Mouse (Mus musculus): Measurements from ENCODE around the gene Cox15. TPM values are rescaled to one million over a fixed set of nuclear protein-coding genes. Genes with fewer than 3 reads are reported as not detected.

Gene Cox15
- polyA plus RNA-seq, 2 experiments, result 3.2 to 8.0 TPM

DNA sequence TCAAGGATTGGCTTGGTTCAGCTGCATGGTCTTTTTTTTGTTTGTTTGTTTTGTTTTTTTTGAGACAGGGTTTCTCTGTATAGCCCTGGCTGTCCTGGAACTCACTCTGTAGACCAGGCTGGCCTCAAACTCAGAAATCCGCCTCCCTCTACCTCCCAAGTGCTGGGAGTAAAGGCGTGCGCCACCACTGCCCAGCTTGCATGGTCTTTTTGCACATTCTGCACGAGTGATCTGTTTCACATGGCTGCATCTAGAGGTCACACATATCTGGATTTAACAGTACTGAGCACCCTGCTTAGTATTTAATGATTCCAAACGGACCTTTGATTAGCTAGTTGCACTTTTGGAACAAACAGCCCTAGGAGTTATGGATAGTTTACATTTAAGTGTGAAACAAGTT lies 40.8 kb downstream of the Cox15 start:
- Histone ChIP-seq H3K36me3 (replicated peaks; ENCODE audit: control insufficient read depth, insufficient read depth, low read depth) (no peaks in the 10 kb centered on the region), H3K27me3 (ENCODE audit: control insufficient read depth, insufficient read depth, low read length) (no peaks in the 10 kb centered on the region), H3K9ac (replicated peaks) (no peak overlapping the region), H3K4me1 (replicated peaks; ENCODE audit: control insufficient read depth in 2 of 2, insufficient read depth in 2 of 2, low read length in 1 of 2) (peaks cover 4 to 8% of the 10 kb centered on the region in 2 experiments; a peak in 3 of 4 replicates), H3K4me2 (ENCODE audit: low read depth) (no peak overlapping the region), H3K4me3 (ENCODE audit: insufficient read depth in 1 of 2, low read depth in 2 of 2, low read length in 2 of 2) (no peak overlapping the region), H3K27ac (no peak overlapping the region), H3K9me3 (ENCODE audit: control insufficient read depth, low read length) (no peaks in the 10 kb centered on the region)
- 59% methylated on average over 5 of the region's 5 CpGs for WGBS (ENCODE audit: insufficient replicate concordance)
- ATAC-seq (ENCODE audit: insufficient read depth), result no peak
- DNase-seq (ENCODE audit: low read depth in 3 of 3, low spot score in 3 of 3), result no peak
- TF ChIP-seq CTCF (IDR thresholded peaks at IDR 0.05; ENCODE audit: low read depth) (no peak), EP300 (IDR thresholded peaks at IDR 0.05; ENCODE audit: low read depth) (no peak)

GRCm38 (mm10) chr19:43711159-43711916 lies 41.5 kb downstream of the Cox15 start:
- no peaks in the 10 kb centered on the region for H3K27me3 ChIP-seq (ENCODE audit: control insufficient read depth, insufficient read depth, low read length)
- H3K27ac ChIP-seq, result peak overlapping the region; percentile 17; the same call in 1 of the 2 replicates
- H3K4me3 ChIP-seq (ENCODE audit: insufficient read depth in 1 of 2, low read depth in 2 of 2, low read length in 2 of 2), result no peak overlapping the region
- TF ChIP-seq CTCF (IDR thresholded peaks at IDR 0.05; ENCODE audit: low read depth) (no peak), EP300 (IDR thresholded peaks at IDR 0.05; ENCODE audit: low read depth) (no peak)
- peak overlapping the region; percentile 44 for H3K4me2 ChIP-seq (ENCODE audit: low read depth)
- DNase-seq (ENCODE audit: low read depth in 3 of 3, low spot score in 3 of 3) (peak in 1 of 3 experiments; percentile 12), ATAC-seq (ENCODE audit: insufficient read depth) (peak; percentile 43; the same call in 1 of the 2 replicates)
- 21% methylated on average over 22 of the region's 22 CpGs for WGBS (ENCODE audit: insufficient replicate concordance)
- H3K36me3 ChIP-seq (replicated peaks; ENCODE audit: control insufficient read depth, insufficient read depth, low read depth), result no peaks in the 10 kb centered on the region
- H3K4me1 ChIP-seq (replicated peaks; ENCODE audit: control insufficient read depth in 2 of 2, insufficient read depth in 2 of 2, low read length in 1 of 2), result peaks cover 4 to 8% of the 10 kb centered on the region in 2 experiments; a peak in 3 of 4 replicates
- H3K9me3 ChIP-seq (ENCODE audit: control insufficient read depth, low read length), result no peaks in the 10 kb centered on the region
- no peak overlapping the region for H3K9ac ChIP-seq (replicated peaks)

DNA sequence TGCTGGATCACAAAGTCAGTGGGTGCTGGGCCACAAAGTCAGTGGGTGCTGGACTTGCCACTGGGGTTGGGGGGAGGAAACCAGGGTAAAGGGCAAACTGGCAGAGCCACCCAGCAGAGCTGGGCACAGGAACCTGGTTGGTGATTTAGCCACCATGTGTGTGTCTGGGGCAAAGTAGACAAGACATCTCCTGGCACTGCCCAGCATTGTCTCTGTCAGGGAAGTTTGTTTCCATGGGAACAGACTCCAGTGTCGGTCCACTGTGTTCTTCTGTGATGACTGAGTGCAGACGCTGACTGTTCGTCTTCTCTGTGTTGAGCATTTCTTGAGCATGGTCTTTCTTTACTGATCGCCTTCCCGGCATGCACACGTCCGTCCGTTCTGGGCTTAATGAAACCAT lies 43.5 kb downstream of the Cox15 start:
- 80% methylated on average over 8 of the region's 8 CpGs for WGBS (ENCODE audit: insufficient replicate concordance)
- H3K27me3 ChIP-seq (ENCODE audit: control insufficient read depth, insufficient read depth, low read length), result no peaks in the 10 kb centered on the region
- no peak overlapping the region for H3K9ac ChIP-seq (replicated peaks)
- TF ChIP-seq CTCF (IDR thresholded peaks at IDR 0.05; ENCODE audit: low read depth), result no peak
- TF ChIP-seq EP300 (IDR thresholded peaks at IDR 0.05; ENCODE audit: low read depth), result no peak
- H3K4me1 ChIP-seq (replicated peaks; ENCODE audit: control insufficient read depth in 2 of 2, insufficient read depth in 2 of 2, low read length in 1 of 2), result peaks cover 4 to 8% of the 10 kb centered on the region in 2 experiments; a peak in 3 of 4 replicates
- no peak overlapping the region for H3K4me3 ChIP-seq (ENCODE audit: insufficient read depth in 1 of 2, low read depth in 2 of 2, low read length in 2 of 2)
- no peak overlapping the region for H3K27ac ChIP-seq
- no peaks in the 10 kb centered on the region for H3K36me3 ChIP-seq (replicated peaks; ENCODE audit: control insufficient read depth, insufficient read depth, low read depth)
- ATAC-seq (ENCODE audit: insufficient read depth) (no peak), DNase-seq (ENCODE audit: low read depth in 3 of 3, low spot score in 3 of 3) (no peak)
- H3K4me2 ChIP-seq (ENCODE audit: low read depth), result no peak overlapping the region
- H3K9me3 ChIP-seq (ENCODE audit: control insufficient read depth, low read length), result no peaks in the 10 kb centered on the region

DNA sequence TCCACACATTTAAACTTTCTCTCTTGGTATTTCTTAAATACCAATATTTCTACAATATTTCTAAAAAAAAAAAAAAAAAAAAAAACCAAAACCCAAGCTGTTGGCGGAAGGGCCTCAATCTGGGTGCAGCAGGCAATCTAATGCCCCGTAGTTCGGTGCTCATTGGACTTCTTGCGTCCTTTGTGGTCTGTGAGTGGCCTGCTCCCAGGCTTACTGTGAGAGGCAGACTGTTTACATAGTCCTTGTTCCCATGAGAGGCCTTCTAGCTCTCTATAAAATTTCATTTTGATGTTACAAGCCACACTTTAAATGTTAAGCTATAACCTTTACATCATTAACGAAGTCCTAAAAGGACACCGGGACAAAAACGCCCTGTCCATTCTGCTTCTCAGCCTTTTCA lies 44.6 kb downstream of the Cox15 start:
- WGBS (ENCODE audit: insufficient replicate concordance), result 83% methylated on average over 7 of the region's 7 CpGs

GRCm38 (mm10) chr19:43704787-43705497 lies 47.9 kb downstream of the Cox15 start:
- ATAC-seq (ENCODE audit: insufficient read depth) (no peak), DNase-seq (ENCODE audit: low read depth in 3 of 3, low spot score in 3 of 3) (no peak)
- WGBS (ENCODE audit: insufficient replicate concordance), result 77% methylated on average over 17 of the region's 17 CpGs

More for the DNA sequence above, 44.6 kb downstream of the Cox15 start:
- no peak for ATAC-seq (ENCODE audit: insufficient read depth)
- Histone ChIP-seq H3K9ac (replicated peaks) (no peak overlapping the region), H3K4me3 (ENCODE audit: insufficient read depth in 1 of 2, low read depth in 2 of 2, low read length in 2 of 2) (no peak overlapping the region), H3K27ac (no peak overlapping the region), H3K36me3 (replicated peaks; ENCODE audit: control insufficient read depth, insufficient read depth, low read depth) (no peaks in the 10 kb centered on the region), H3K9me3 (ENCODE audit: control insufficient read depth, low read length) (no peaks in the 10 kb centered on the region), H3K4me1 (replicated peaks; ENCODE audit: control insufficient read depth in 2 of 2, insufficient read depth in 2 of 2, low read length in 1 of 2) (peaks cover 4 to 8% of the 10 kb centered on the region in 2 experiments; a peak in 3 of 4 replicates), H3K27me3 (ENCODE audit: control insufficient read depth, insufficient read depth, low read length) (no peaks in the 10 kb centered on the region), H3K4me2 (ENCODE audit: low read depth) (no peak overlapping the region)
- no peak for TF ChIP-seq CTCF (IDR thresholded peaks at IDR 0.05; ENCODE audit: low read depth)
- no peak for TF ChIP-seq EP300 (IDR thresholded peaks at IDR 0.05; ENCODE audit: low read depth)
- no peak for DNase-seq (ENCODE audit: low read depth in 3 of 3, low spot score in 3 of 3)

More at GRCm38 (mm10) chr19:43704787-43705497, 47.9 kb downstream of the Cox15 start:
- Histone ChIP-seq H3K36me3 (replicated peaks; ENCODE audit: control insufficient read depth, insufficient read depth, low read depth) (no peaks in the 10 kb centered on the region), H3K4me2 (ENCODE audit: low read depth) (no peak overlapping the region), H3K4me3 (ENCODE audit: insufficient read depth in 1 of 2, low read depth in 2 of 2, low read length in 2 of 2) (no peak overlapping the region), H3K9ac (replicated peaks) (no peak overlapping the region), H3K27ac (no peak overlapping the region), H3K9me3 (ENCODE audit: control insufficient read depth, low read length) (no peaks in the 10 kb centered on the region), H3K4me1 (replicated peaks; ENCODE audit: control insufficient read depth in 2 of 2, insufficient read depth in 2 of 2, low read length in 1 of 2) (no peaks in the 10 kb centered on the region), H3K27me3 (ENCODE audit: control insufficient read depth, insufficient read depth, low read length) (no peaks in the 10 kb centered on the region)
- no peak for TF ChIP-seq CTCF (IDR thresholded peaks at IDR 0.05; ENCODE audit: low read depth)
- no peak for TF ChIP-seq EP300 (IDR thresholded peaks at IDR 0.05; ENCODE audit: low read depth)
